13 mouse cellular contexts compared by ENCODE assay signal in genomic region chr2:147247238-147247637, GRCm38 (mm10). TPM values are rescaled to one million over a fixed set of nuclear protein-coding genes. Genes with fewer than 3 reads are reported as not detected.
"Had no signal": no experiment of that assay in that cellular context is flagged by ENCODE, and none has a peak within 500 bp of the region (broad histone marks: within the 10 kb centered on the region; RNA-seq: fewer than 3 reads in every experiment).

No protein-coding gene starts in this region.

- H3K27ac ChIP-seq: layer of hippocampus, adult 2 months; limb, embryonic 12.5 days; liver, embryonic 15.5 days; midbrain, embryonic 10.5 days had no signal

- ATAC-seq: hindbrain, embryonic 16.5 days; lung, postnatal 0 days; midbrain, embryonic 16.5 days had no signal

- H3K36me3 ChIP-seq: limb, embryonic 12.5 days; liver, embryonic 15.5 days; midbrain, embryonic 10.5 days had no signal

- H3K9me3 ChIP-seq: limb, embryonic 12.5 days; liver, embryonic 15.5 days; midbrain, embryonic 10.5 days had no signal

- H3K4me3 ChIP-seq: layer of hippocampus, adult 2 months; limb, embryonic 12.5 days; liver, embryonic 15.5 days; midbrain, embryonic 10.5 days had no signal

- DNase-seq: liver; lung, adult 2 months; lung, postnatal 36 days; right cerebral cortex, postnatal 25 days; thymus, postnatal 4 days had no signal

- H3K4me2 ChIP-seq: limb, embryonic 12.5 days; liver, embryonic 15.5 days had no signal

- H3K9ac ChIP-seq: limb, embryonic 12.5 days; liver, embryonic 15.5 days had no signal

- H3K4me1 ChIP-seq: limb, embryonic 12.5 days; liver, embryonic 15.5 days had no signal

- H3K27me3 ChIP-seq: liver, embryonic 15.5 days had no signal

RNA-seq across cellular contexts. Expression of gene Nkx2-2, which starts 53.2 kb away (rescaled TPM):
- total RNA-seq: megakaryocyte progenitor cell, adult 5-6 weeks had no signal
- polyA plus RNA-seq: limb, embryonic 12.5 days; liver, embryonic 15.5 days; lung, adult 2 months; lung, postnatal 0 days had no signal
